Mouse (Mus musculus) small intestine, adult 2 months (tissue): ENCODE measurements around the gene Gpd1.

Experiments
- CTCF ChIP-seq: fragments of 200-500 bp; IDR thresholded peaks from 2 replicates; pipeline ENCODE4 v1.5.1; 2012; ENCODE audit warnings: low read depth, mild to moderate bottlenecking, control low read depth, inconsistent platforms, low read length, moderate library complexity, mixed read lengths; ENCODE audit not compliant: insufficient replicate concordance, insufficient read length; ENCODE audit errors: extremely low read depth
- POLR2A ChIP-seq: fragments of 200-500 bp; IDR thresholded peaks from 2 replicates; pipeline ENCODE4 v1.6.1; 2012; ENCODE audit warnings: low read depth, mild to moderate bottlenecking, control low read depth, inconsistent platforms, low read length, moderate library complexity

DNA sequence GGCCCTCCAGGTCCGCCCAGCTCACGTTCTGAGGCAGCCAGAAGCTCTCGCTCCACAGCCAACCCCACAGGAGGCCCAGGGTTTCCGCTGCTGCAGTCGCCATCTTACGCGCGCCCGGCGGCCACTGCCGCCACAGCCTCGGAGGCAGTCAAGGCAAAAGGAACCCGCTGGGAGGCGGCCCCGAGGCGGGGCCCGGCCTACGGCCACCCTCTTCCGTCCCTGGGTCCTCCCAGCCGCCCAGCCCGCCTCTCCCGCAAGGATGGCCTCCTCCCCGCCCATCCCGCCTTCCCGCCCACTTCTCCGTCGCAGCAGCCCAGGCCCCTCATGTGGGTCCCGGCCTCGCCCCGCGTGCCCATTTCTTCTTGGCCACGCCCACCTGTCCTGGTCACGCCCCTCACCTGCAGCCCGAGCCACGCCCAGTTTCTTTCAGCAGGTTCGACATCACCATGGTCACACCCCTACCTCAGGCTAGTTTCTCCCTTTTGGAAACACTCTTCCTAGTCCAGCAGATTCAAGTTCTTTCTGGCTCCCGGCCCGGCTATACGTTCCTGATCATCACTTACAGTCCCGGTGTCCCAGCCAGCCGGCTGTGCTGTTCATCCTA lies 55.1 kb downstream of the Gpd1 start:
- TF ChIP-seq CTCF (peak; percentile 14; the same call in 1 of the 2 replicates), POLR2A (peak; percentile 97)
